Mouse (Mus musculus): ENCODE data around the gene Efnb2.

Gene Efnb2

GRCm38 (mm10) chr8:8655346-8656340 is 5.4 kb downstream of the Efnb2 start:
- DNase-seq, result no peak

GRCm38 (mm10) chr8:8653906-8654489 is 7.0 kb downstream of the Efnb2 start:
- DNase-seq, result no peak

GRCm38 (mm10) chr8:8653343-8653742 is 7.7 kb downstream of the Efnb2 start:
- DNase-seq, result no peak

- DNase-seq, result no peak
Observed at GRCm38 (mm10) chr8:8652388-8652787, 8.7 kb downstream of the Efnb2 start.

- no peak for DNase-seq
Observed at GRCm38 (mm10) chr8:8649944-8650343, 11.1 kb downstream of the Efnb2 start.

GRCm38 (mm10) chr8:8649536-8649935 is 11.5 kb downstream of the Efnb2 start:
- DNase-seq, result no peak

GRCm38 (mm10) chr8:8648686-8649085 is 12.4 kb downstream of the Efnb2 start:
- DNase-seq, result no peak

GRCm38 (mm10) chr8:8647824-8648223 is 13.2 kb downstream of the Efnb2 start:
- no peak for DNase-seq

GRCm38 (mm10) chr8:8647319-8647718 is 13.7 kb downstream of the Efnb2 start:
- DNase-seq, result no peak

- DNase-seq, result no peak
Observed at GRCm38 (mm10) chr8:8644160-8644915, 16.7 kb downstream of the Efnb2 start.

- DNase-seq, result no peak
Observed at GRCm38 (mm10) chr8:8640264-8640588, 20.8 kb downstream of the Efnb2 start.

GRCm38 (mm10) chr8:8639569-8640263 is 21.3 kb downstream of the Efnb2 start:
- no peak for DNase-seq

- no peak for DNase-seq
Observed at GRCm38 (mm10) chr8:8631394-8631793, 29.6 kb downstream of the Efnb2 start.

GRCm38 (mm10) chr8:8624017-8624416 is 37.0 kb downstream of the Efnb2 start:
- no peak for DNase-seq

GRCm38 (mm10) chr8:8623486-8623885 is 37.6 kb downstream of the Efnb2 start:
- DNase-seq, result no peak

- no peak for DNase-seq
Observed at GRCm38 (mm10) chr8:8622476-8622875, 38.6 kb downstream of the Efnb2 start.

- DNase-seq, result no peak
Observed at GRCm38 (mm10) chr8:8622031-8622430, 39.0 kb downstream of the Efnb2 start.

GRCm38 (mm10) chr8:8621236-8621917 is 39.7 kb downstream of the Efnb2 start:
- DNase-seq, result no peak

- no peak for DNase-seq
Observed at GRCm38 (mm10) chr8:8620536-8620935, 40.5 kb downstream of the Efnb2 start.

- DNase-seq, result no peak
Observed at GRCm38 (mm10) chr8:8619221-8620194, 41.5 kb downstream of the Efnb2 start.

GRCm38 (mm10) chr8:8613844-8614243 is 47.2 kb downstream of the Efnb2 start:
- DNase-seq, result no peak

All from thymus, postnatal 14 days (tissue).